Mouse (Mus musculus) left cerebral cortex, adult 11 months (tissue): ENCODE results near the gene Chchd10.

Experiments
- DNase-seq: peaks from one replicate; pipeline ENCODE4 v3.0.0; 2022; ENCODE audit warnings: low spot score

Gene Chchd10

DNA sequence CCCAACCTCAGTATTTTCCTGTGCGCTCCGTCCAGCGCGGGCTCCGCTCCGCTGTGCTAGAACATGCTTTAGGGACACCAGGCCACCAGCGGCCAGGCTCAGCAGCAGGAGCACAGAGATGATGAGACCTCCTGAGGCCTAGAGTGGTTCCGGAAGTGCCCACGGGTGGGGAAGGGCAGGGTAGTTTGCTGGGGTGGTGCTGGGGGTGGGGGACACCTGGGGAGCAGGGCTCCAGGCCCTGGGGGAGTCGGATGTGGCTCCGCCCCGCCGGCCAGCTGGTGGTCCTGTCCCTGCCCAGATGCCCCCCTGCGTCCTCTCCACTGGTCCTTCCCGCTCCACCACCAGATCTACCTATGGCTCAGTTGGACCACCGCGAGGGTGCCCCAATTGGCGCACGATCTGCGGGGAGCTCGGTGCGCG, 17.9 kb downstream of the Chchd10 start:
- no peak for DNase-seq

GRCm38 (mm10) chr10:75951424-75952050, 18.6 kb downstream of the Chchd10 start:
- no peak for DNase-seq

- no peak for DNase-seq
Measured at GRCm38 (mm10) chr10:75954381-75954811, 21.5 kb downstream of the Chchd10 start, which contains the start of gene Gm5134. Gene Gm5134, plus strand, starts transcription at chr10:75954514.

- no peak for DNase-seq
Measured at GRCm38 (mm10) chr10:75973846-75974245, 40.9 kb downstream of the Chchd10 start.

GRCm38 (mm10) chr10:75975216-75975615, 42.3 kb downstream of the Chchd10 start:
- DNase-seq, result no peak

DNA sequence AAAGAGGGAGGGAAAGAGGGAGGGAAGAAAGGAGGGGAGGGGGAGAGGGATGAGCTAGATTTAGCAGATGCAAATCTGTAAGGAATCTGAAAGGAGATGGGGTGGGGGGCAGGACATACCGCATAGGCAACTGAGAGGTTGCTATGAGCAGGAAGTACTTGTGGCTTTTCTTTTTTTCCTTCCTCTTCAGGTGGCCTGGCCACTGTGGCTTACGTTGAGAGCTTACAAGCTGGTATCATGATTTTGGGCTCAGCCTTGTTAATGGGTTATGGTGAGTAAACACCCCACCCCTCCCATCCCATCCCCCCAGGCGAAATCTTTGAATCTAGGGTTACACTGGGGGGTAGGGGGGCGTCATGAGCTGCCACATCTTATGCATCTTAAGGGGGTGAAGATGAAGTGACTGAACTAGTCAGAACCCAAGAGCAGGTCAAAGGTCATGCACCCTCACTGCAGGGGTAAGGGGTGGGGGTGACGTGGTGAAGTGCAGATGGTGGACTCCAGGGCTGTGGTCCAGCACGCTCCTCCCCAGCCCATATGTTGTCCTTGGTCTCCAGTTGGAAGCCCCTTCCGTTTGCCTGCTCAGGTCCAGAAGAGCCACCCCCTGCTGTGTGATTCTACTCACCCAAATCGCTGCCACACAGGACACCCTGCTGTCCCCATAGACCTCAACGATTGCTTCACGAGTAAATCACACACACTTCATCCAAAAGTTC, 45.3 kb downstream of the Chchd10 start:
- DNase-seq, result no peak

GRCm38 (mm10) chr10:75978835-75979157, 45.9 kb downstream of the Chchd10 start:
- DNase-seq, result no peak

DNA sequence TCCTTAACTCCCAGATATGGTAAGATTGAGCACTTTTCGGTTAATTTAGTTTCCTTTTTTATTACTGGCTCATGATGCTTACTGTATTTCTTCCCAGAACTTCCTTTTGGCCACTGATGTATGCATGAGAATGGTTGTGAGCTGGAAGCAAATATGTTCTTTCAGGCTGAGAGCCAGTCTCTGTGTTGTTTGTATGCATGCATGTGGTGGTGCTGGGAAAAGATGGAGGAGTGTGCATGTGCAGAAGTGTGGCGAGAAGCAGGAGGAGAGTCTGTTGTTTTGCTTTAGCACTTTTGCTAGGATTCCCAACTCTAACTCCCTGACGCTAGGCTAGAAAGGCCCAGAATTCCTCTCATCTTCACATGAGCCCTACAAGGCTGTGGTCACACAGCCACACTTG, 46.5 kb downstream of the Chchd10 start:
- DNase-seq, result no peak
